Mouse (Mus musculus) yolk sac, embryonic 10.5 days (tissue): ENCODE measurements around the gene Vmn1r16.
"Not testable (repeated sequence)": the region's sequence is repeated elsewhere in the genome, so short reads cannot be mapped to it uniquely, and the experiment has no call there.

Experiments
- DNase-seq: peaks from one replicate; pipeline ENCODE4 v3.0.0-alpha.2; 2017; ENCODE audit warnings: low spot score

The Vmn1r16 gene

DNA sequence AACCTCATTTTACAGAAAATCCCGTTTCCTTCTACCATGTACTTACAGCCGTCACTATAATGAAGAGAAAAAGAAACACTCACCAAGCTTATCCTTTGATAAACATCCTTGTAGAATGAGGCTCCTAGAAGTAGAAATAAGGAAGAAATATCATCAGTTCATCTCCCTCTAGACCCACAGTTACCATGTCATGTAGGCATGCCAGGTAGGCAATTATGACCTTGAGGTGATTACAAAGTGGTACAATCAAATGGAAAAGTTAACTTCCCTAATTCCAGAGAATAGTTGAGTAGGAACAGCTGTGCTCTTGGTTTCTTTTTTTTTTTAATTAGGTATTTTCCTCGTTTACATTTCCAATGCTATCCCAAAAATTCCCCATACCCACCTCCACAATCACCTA, at the start of gene Vmn1r16:
Vmn1r16 (minus strand) TSS at position 101 of the 400 bp plus-strand sequence.
- no peak for DNase-seq

DNA sequence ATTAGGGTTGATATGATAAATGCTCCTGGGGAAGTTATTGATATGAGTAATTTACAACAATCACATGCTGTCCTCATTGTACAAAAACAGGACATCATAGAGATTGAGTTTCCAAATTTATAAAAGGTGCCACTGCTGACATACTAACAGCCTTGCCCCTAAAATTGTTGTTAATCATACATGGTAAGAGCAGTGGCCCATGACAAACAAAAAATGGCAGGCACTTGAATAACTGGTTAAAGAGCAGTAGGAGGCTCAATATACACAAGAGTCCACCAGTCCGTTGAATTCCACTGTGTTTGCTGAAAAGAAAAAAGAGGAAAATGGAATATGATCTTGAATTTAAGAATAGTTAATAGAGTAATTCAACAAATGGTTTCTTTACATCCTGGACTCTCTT, 38.2 kb upstream of the Vmn1r16 start:
- no peak for DNase-seq

DNA sequence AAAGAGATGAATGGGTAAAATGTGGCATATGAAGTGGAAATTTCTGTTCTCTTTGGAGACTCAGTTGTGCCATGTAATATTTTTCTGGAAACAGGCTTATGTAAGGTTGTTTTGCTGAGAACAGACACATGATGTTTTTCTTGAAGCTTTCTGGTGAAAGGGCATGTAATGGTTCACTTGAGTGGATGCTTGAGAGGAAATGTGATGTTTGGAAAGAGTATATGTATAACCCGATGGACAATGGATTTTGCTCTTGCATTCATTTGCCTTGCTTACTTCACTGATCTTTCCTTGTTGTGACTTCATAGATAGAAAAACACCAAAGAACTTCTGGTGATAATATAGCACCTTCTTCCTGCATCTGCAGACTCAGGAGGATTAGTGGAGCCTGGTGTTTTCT, 36.6 kb upstream of the Vmn1r16 start:
- DNase-seq, result not testable (repeated sequence)

DNA sequence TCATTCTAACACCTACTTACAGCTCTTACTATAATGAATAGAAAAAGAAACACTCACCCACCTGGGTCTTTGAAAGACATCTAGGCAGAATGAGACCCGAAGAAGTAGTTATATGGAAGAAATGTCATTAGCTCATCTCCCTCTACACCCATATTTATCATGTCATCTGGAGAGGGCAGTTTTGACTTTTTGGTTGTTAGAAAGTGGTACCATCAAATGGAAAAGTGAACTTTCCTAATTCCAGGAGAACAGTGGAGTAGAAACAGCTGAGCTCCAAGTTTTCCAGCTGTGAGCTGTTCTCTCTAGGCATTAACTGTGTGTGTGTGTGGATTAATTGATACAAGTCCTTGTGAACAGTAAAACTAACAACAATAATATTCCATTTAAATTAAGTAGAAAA, 34.3 kb upstream of the Vmn1r16 start, which contains the start of gene Vmn1r17:
Vmn1r17 (minus strand) TSS at position 101 of the 400 bp plus-strand sequence.
- no peak for DNase-seq

DNA sequence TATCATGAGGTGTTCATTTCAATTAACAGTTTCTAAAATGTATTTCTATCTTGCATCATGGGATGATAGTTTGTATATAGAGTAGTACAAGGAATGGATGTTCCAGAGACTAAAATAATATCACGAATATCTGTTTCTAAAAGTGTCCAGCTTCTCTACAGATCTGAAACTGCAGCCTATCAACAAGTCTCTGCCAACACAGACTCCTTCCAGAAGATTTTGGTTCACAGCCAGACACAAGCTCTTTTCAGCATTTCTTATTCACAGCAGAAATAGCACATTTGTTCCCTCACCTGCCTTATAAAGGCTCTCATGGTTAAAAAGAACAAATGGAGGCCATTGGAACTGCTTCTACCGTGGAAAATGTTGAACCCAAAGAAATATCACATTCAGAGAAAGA, 27.6 kb upstream of the Vmn1r16 start:
- DNase-seq, result no peak

DNA sequence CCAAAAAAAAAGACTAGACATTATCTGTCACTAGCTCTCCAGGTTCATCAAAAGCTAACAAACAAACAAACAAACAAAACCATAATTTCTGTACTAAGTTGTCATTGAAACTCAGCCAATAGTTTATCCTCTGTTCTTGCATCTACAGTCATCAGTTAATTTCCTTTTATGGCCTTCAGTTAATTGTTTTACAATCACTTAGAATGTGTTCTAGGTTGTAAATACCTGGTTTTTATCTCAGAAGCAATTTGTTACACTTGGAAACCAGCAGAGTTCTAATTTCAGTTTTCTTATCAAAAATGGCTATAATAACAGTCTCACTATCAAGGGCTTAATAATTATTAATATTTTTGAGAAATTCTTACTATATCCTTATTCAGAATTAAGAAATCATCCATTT, 3.1 kb downstream of the Vmn1r16 start:
- no peak for DNase-seq

DNA sequence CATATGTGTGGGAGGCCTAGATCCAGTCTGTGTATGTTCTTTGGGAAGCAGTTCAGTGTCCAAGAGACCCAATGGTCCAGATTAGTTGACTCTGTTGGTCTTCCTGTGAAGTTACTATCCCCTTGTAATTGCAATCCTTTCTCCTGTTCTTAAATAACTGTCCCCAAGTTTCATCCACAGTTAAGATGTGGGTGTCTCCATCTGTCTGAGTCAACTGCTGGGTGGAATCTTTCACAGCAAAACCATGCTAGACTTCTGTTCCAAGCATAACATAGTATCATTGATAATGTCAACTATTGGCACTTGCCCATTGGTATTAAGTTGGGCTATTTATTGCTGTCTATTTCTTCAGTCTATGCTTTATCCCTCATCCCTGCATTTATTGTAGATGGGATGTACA, 50.3 kb downstream of the Vmn1r16 start:
- no peak for DNase-seq

DNA sequence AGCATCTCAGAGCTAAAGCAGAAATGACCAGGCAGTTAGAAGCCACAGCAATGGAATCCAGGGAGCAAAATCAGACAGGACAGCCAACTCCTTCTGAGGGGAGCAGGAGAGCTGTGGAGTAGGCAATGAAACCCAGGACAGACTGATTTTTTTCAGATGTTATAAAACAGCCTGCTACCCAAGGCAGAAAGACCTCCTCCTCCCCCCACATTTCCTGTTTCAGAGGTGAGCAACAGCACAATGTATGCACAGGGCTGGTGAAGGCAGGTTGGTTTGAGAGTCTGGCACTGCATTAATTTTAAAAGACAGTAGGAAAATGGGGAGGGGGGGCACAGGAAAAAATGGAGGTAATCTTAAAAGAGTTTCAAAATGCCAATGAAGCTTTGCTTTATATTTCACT, 56.8 kb downstream of the Vmn1r16 start:
- DNase-seq, result no peak

DNA sequence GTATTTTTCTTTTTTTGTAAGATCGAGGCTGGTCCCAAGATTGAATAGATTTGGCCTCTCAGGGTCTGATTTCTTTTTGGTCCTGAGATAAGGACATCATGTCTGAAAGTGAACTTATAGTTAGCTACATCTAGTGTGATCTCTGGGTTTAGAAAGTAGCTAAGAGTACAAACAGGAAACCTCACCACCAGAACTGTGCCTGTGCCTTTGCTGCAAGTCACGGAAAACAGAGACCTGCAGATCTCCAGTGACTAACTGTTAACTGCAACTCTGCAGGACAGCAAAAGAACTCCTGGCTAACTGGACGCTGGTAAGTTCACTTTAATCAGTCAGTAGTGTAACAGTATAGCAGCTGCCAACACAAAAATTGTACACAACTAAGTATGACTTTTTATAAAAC, 57.4 kb downstream of the Vmn1r16 start:
- DNase-seq, result no peak
